Mouse (Mus musculus) gastrocnemius, postnatal 14 days (tissue): ENCODE data around the gene Ehd4. TPM values are rescaled to one million over a fixed set of nuclear protein-coding genes. Genes with fewer than 3 reads are reported as not detected.

ENCODE experiments used
- DNase-seq: peaks from one replicate; pipeline ENCODE4 v3.0.0; 2021; ENCODE audit warnings: mixed read lengths
- intact Hi-C: fragments of 180-260 bp; cut with DNase I; formaldehyde crosslinking; loops from one replicate; pipeline ENCODE4 v1.15.1; 2025; ENCODE audit warnings: low total_unique reads
- total RNA-seq, 2 experiments: library from RNA; stranded (reverse); gene quantifications; 2 replicates each; pipeline ENCODE4 v1.2.3; 2021

Gene Ehd4
- total RNA-seq, 2 experiments from 2014 or later, result 72.8 to 89.4 TPM

GRCm38 (mm10) chr2:120087897-120088296 lies 66.5 kb downstream of the Ehd4 start:
- intact Hi-C loops, result loop anchor here (2.0 kb wide), 1 partner anchor 75 kb away; no protein-coding TSS in a partner anchor
- no peak for DNase-seq

- intact Hi-C loops, result no loop called here
- no peak for DNase-seq
These were observed 67.0 kb downstream of the Ehd4 start for GRCm38 (mm10) chr2:120087391-120087790.

DNA sequence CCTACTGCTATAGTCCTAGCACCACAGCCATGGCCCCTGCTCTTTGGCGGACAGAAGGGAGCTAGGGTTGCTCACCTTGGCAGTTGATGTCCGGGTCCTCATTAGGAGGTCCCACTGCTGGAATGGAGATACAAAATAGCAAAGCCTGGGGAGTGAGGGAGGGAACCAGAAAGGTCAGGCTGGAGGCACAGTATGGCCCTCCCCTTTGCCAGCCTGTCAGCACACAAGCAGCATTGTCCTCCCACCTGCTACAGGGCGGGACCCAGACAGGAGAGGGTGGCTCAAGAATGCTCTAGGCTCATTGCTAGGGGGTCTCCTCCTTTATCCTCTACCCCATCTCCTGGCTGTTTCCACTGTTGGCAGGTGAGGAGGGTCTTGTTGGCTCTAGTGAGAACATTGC lies 68.4 kb downstream of the Ehd4 start:
- intact Hi-C loops, result no loop called here
- no peak for DNase-seq

DNA sequence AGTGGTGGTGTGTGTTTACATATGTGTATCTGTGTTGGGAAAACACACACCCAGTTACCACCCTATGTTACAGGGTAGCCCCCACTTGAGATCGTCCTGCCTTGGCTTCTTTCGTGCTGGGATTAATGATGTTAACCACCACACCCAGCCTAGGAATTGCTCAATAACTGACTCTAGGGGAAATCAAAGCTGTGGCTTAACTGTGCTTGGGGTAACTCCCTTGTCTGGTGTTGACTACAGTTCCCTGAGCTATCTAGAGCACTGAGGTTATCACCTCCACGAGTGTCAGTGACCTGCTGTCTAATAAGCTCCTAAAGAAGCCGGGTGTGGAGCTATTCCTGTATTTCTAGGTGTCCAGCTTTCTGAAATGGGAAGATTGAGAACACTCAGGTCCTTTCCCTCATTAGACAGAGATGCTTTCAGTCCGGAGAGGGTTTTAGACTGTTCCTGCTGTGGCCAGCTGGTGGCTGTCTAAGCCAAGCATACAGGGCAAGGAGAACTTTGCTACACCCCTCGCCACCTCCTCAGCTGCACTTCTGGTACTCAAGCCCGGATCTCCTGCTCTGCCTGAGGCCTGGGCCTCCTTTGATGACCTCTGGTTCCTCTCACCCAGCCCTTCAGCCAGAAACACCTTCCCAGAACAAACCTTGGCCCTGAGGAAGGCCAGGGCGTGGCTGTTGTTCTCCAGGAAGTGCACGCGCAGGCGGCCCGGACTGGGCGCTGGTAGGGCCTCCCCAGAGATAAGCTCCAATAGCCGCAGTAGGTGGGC lies 69.6 kb downstream of the Ehd4 start:
- intact Hi-C loops, result loop anchor here (5.0 kb wide), 2 partner anchors 37 to 178 kb away; no protein-coding TSS in a partner anchor
- DNase-seq, result peak; percentile 59

- DNase-seq, result no peak
- intact Hi-C loops, result loop anchor here (5.0 kb wide), 2 partner anchors 35 to 180 kb away; no protein-coding TSS in a partner anchor
These were observed 72.0 kb downstream of the Ehd4 start for GRCm38 (mm10) chr2:120082416-120082815.

DNA sequence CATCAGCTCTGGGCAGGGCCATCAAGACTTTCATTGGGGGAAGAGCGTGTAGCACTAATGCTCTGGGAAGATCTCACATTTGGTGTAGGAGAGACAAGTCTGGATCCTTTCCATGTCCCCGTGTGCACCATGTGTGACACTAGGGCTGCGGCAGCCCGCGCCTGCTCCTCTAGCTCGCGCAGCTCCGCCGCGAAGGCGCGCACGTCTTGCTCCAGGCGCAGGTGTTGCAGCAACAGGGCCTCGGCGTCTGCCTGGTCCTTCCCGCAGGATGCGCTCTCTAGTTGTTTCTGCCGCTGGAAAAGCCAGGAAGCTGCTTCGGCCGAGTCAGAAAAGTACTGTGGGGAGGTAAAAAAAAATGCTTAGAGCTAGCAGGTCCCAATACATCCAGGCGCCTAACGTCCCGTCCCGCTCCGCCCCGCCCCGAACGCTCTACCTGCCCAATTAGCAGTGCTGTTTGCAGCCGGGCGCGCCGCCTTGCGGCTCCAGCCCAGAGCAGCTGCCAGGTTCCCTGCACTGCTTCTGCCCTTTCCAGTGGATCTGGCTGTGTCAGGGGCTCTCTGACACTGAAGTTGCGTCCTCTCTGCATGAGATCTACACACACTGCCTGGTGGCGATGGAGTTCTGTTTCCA lies 78.2 kb downstream of the Ehd4 start:
- DNase-seq, result peak; percentile 54
- intact Hi-C loops, result no loop called here

- intact Hi-C loops, result no loop called here
- no peak for DNase-seq
These were observed 80.3 kb downstream of the Ehd4 start for GRCm38 (mm10) chr2:120074096-120074495.

- intact Hi-C loops, result no loop called here
- no peak for DNase-seq
These were observed 84.9 kb downstream of the Ehd4 start for GRCm38 (mm10) chr2:120069466-120069990.

DNA sequence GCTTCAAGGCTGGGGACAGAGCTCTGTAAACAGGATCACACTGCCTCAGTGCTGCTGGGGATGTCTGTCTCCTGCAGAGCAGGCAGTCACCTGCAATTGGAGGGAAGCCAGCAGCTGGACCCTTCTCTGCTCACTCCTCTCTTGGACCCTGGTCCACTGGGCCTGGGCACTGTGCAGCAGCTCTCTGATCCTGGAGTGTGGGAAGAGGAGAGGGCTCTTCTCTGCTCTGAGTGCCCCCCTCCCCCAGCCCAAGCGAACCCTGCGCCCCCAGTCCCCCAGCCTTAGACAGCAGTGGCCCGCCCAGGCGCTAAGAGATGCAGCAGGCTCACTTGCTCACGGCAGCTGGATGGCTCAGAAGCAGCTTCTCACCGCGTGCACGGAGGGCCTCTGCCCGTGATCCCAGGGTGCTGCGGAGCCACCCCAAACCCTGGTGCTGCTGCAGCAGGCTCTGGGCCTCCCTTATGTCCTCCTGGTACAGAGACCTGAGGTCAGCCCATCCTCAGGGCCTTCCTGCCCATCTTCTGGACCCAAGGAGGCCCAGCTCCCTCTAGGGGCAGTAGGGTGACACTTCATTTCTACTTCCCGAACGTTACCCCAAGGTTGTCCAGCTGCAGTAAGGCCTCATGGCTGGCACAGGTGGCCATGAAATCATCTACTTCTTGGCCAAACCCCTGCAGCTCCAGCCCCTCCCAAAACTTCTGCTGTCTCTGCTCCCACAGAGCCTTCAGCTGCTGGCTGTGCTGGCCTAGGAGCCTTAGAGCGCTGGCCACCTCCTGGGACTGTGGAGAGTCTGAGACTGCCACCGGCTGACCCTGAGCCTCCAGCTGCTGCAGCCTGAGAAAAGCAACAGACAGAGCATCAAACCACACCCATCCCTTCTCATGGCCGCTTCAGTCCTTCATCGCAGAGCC lies 85.6 kb downstream of the Ehd4 start:
- intact Hi-C loops, result no loop called here
- peak; percentile 51 for DNase-seq

- no peak for DNase-seq
- intact Hi-C loops, result no loop called here
These were observed 88.2 kb downstream of the Ehd4 start for GRCm38 (mm10) chr2:120066224-120066623.

DNA sequence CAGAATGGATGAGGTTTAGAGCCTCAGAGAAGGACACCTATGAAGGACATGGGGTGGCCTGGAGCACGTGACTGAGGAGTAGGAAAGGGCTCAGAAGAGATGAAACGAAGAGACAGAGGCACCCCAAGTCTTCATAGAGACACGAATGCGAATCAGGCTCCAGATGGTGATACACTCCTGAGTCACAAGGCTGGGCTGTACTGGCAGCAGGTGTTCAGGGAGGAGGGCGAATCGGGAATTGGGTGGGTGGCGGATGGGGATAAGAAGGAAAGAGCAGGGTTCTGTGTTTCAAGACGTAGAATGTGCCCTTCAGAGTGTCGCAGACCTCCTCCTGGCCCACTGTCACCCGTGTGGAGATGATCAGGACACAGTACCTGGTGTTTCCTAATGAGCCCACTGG lies 89.2 kb downstream of the Ehd4 start:
- DNase-seq, result no peak
- intact Hi-C loops, result no loop called here

- intact Hi-C loops, result no loop called here
- DNase-seq, result no peak
These were observed 89.8 kb downstream of the Ehd4 start for GRCm38 (mm10) chr2:120064639-120065038.

GRCm38 (mm10) chr2:120062248-120062647 lies 92.2 kb downstream of the Ehd4 start:
- no peak for DNase-seq
- intact Hi-C loops, result no loop called here

GRCm38 (mm10) chr2:120060651-120061050 lies 93.8 kb downstream of the Ehd4 start:
- intact Hi-C loops, result no loop called here
- DNase-seq, result no peak

- intact Hi-C loops, result no loop called here
- no peak for DNase-seq
These were observed 94.2 kb downstream of the Ehd4 start for GRCm38 (mm10) chr2:120060190-120060589.

- no peak for DNase-seq
- intact Hi-C loops, result no loop called here
These were observed 94.9 kb downstream of the Ehd4 start for GRCm38 (mm10) chr2:120059466-120059865.

DNA sequence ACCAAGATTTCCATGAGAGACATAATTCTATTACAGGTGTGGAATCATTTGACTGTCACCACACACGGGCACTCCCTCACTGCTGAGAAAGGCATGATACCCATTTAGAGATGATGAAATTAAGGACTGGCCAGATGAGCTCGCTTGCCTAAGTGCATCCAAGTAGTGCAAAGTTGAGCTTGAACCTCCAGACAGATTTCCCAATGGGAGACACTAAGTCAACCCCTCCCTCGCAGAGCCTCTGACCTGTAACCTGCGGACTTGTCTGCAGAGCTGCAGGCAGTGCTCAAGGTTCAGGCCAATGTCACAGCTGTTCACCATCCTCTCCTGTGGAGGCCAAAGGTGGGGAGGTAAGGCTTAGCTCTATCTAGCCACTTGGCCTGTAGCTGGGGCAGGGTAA lies 95.6 kb downstream of the Ehd4 start:
- intact Hi-C loops, result no loop called here
- no peak for DNase-seq

- DNase-seq, result no peak
- intact Hi-C loops, result no loop called here
These were observed 98.5 kb downstream of the Ehd4 start for GRCm38 (mm10) chr2:120055923-120056322.

DNA sequence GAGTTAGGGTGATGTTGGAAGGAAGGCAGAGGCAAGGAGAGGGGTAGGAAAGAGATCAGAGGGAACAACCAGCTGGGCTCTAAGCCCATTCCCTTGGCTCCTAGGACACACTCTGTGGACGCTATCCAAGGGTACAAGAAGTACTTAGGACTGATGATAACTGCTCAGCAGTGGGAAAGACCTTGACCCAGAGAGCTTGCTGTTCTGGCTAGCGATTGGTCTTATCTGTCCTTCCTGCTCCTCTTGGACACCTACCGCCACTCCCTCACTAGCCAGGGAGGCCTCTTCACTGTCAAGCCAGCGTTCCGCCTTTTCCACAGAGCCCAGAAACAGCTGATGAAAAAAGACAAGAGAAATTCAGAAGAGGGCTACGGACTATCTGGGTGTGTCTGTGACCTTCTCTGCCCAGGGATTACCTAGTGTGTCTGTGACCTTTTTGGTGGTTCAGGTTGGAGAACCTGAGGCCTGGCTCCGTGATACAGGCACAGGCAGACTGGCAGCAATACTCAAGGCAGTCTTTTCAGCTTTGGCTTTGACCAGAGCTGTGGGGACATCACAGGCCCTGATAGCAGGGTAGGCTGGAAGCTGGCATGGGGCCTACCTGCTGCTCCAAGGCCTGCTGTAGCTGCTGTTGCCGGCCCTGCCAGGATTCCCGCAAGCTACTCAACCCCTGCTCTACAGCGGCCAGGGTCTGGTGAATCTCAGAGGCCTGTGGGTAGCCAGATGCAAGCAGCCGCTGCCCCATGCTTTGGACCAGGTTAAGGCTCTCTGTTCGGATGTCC lies 99.4 kb downstream of the Ehd4 start:
- DNase-seq, result no peak
- intact Hi-C loops, result no loop called here
